Mouse (Mus musculus) embryonic facial prominence, embryonic 15.5 days (tissue): ENCODE data around the gene Mr1. TPM values are rescaled to one million over a fixed set of nuclear protein-coding genes. Genes with fewer than 3 reads are reported as not detected.

Source experiments
- ATAC-seq: fragments of 200-750 bp; cut with Nextera tagmentation; 2 replicates; pipeline ENCODE4 v1.8.0; 2017; ENCODE audit warnings: low read depth, moderate TSS enrichment; ENCODE audit not compliant: insufficient number of reproducible peaks, low FRiP score, low TSS enrichment
- H3K27ac ChIP-seq: fragments of 300-500 bp; sonication (generic); replicated peaks from 2 replicates; pipeline ENCODE4 v1.5.1; 2015; ENCODE audit warnings: mild to moderate bottlenecking, inconsistent platforms
- H3K27me3 ChIP-seq: fragments of 300-500 bp; sonication (generic); 2 replicates; pipeline ENCODE4 v1.6.1; 2015; ENCODE audit warnings: inconsistent platforms
- H3K36me3 ChIP-seq: fragments of 300-500 bp; sonication (generic); 2 replicates; pipeline ENCODE4 v1.6.1; 2015; ENCODE audit warnings: mild to moderate bottlenecking, inconsistent platforms
- H3K4me1 ChIP-seq: fragments of 300-500 bp; sonication (generic); 2 replicates; pipeline ENCODE4 v1.6.1; 2015; ENCODE audit warnings: inconsistent platforms
- H3K4me2 ChIP-seq: fragments of 300-500 bp; sonication (generic); replicated peaks from 2 replicates; pipeline ENCODE4 v1.6.1; 2015; ENCODE audit warnings: mild to moderate bottlenecking, inconsistent platforms
- H3K4me3 ChIP-seq: fragments of 300-500 bp; sonication (generic); replicated peaks from 2 replicates; pipeline ENCODE4 v1.5.1; 2015; ENCODE audit warnings: mild to moderate bottlenecking, inconsistent platforms
- H3K9ac ChIP-seq: fragments of 300-500 bp; sonication (generic); 2 replicates; pipeline ENCODE4 v1.6.1; 2015; ENCODE audit warnings: inconsistent platforms
- H3K9me3 ChIP-seq: fragments of 300-500 bp; sonication (generic); replicated peaks from 2 replicates; pipeline ENCODE4 v1.6.1; 2016; ENCODE audit warnings: inconsistent platforms
- WGBS: fragments of 180-500 bp; shearing (Covaris S2); methylation state at CpG from one replicate; pipeline ENCODE4 v1.1.7; 2015; 5-methylcytosine and 5-hydroxymethylcytosine counted together
- polyA plus RNA-seq: library from polyadenylated mRNA; unstranded; fragments of >200 nt; fragmentation: Nextera tagmentation; extraction: Ambion mirVana; gene quantifications from 2 replicates; pipeline ENCODE4 v1.2.1, GENCODE M21; 2015

Gene Mr1
- polyA plus RNA-seq, 1 experiment from 2014 or later: 11.3 TPM

DNA sequence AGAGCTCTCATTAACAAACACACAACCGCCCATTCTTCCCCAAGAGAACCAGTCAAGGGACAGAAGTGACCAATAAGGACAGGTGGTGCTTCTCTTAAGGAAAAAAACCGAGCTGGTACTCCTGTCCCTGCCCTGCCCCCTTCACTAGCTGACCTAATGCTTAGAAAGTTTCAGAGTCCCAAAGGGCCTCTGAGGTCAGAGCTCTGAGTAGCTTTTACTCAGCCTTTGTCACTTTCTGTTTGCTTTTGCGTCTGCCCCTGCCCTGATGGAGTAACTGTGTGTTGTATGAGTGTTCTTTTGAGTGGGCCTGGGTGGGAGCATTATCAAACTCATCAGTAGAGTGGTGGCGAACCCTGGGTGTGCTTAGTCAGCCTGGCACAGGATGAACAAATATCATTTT lies 38.2 kb downstream of the Mr1 start:
- H3K4me2 ChIP-seq: peak overlapping the region; percentile 4; the same call in 1 of the 2 replicates
- no peaks in the 10 kb centered on the region for H3K27me3 ChIP-seq
- ATAC-seq: no peak
- no peak overlapping the region for H3K9ac ChIP-seq
- peaks cover 17% of the 10 kb centered on the region for H3K4me1 ChIP-seq
- no peak overlapping the region for H3K4me3 ChIP-seq
- no peak overlapping the region for H3K27ac ChIP-seq
- 36% methylated on average over 4 of the region's 4 CpGs for WGBS
- H3K9me3 ChIP-seq: no peaks in the 10 kb centered on the region
- H3K36me3 ChIP-seq: no peaks in the 10 kb centered on the region

GRCm38 (mm10) chr1:155107843-155108242 lies 38.8 kb downstream of the Mr1 start:
- Histone ChIP-seq H3K4me2 (peak overlapping the region; percentile 4; the same call in 1 of the 2 replicates), H3K4me1 (peaks cover 17% of the 10 kb centered on the region), H3K4me3 (no peak overlapping the region), H3K9ac (no peak overlapping the region), H3K27ac (no peak overlapping the region), H3K27me3 (no peaks in the 10 kb centered on the region), H3K9me3 (no peaks in the 10 kb centered on the region), H3K36me3 (no peaks in the 10 kb centered on the region)
- ATAC-seq: 0 out of 2 replicates have a peak, but pooled peaks have one; percentile 3
- 16% methylated on average over 5 of the region's 5 CpGs for WGBS

DNA sequence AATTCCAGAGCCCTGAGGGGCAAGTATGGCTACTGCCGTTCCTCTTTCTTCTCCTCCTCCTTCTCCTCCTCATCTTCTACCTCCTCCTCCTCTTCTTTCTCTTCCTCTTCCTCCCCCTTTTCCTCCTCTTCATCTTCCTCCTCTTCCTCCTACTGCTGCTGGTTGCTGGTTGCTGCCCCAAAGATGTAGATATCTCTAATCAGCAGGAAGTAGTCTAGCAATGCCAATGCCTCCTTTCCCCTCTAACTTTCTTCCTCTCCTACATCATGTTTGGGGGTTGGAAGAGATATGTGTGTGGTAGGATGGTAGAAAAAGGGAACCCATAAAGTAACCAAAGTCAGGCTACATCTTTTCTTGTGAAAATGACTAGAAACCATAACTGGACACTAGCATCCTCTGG lies 40.3 kb downstream of the Mr1 start:
- Histone ChIP-seq H3K4me1 (peaks cover 17% of the 10 kb centered on the region), H3K4me2 (no peak overlapping the region), H3K4me3 (no peak overlapping the region), H3K9ac (no peak overlapping the region), H3K36me3 (no peaks in the 10 kb centered on the region), H3K27me3 (no peaks in the 10 kb centered on the region), H3K9me3 (no peaks in the 10 kb centered on the region), H3K27ac (no peak overlapping the region)
- ATAC-seq: no peak
- 59% methylated on average over 1 of the region's 1 CpGs for WGBS

GRCm38 (mm10) chr1:155103991-155104390 lies 42.6 kb downstream of the Mr1 start:
- 81% methylated on average over 5 of the region's 5 CpGs for WGBS
- Histone ChIP-seq H3K27me3 (no peaks in the 10 kb centered on the region), H3K9ac (no peak overlapping the region), H3K4me1 (peaks cover 12% of the 10 kb centered on the region), H3K4me2 (no peak overlapping the region), H3K27ac (no peak overlapping the region), H3K36me3 (no peaks in the 10 kb centered on the region), H3K9me3 (no peaks in the 10 kb centered on the region), H3K4me3 (no peak overlapping the region)
- ATAC-seq: no peak

- Histone ChIP-seq H3K4me2 (no peak overlapping the region), H3K36me3 (no peaks in the 10 kb centered on the region), H3K4me3 (no peak overlapping the region), H3K4me1 (peaks cover 4% of the 10 kb centered on the region), H3K27me3 (no peaks in the 10 kb centered on the region), H3K9me3 (no peaks in the 10 kb centered on the region), H3K27ac (no peak overlapping the region), H3K9ac (no peak overlapping the region)
- WGBS: 73% methylated on average over 4 of the region's 4 CpGs
- no peak for ATAC-seq
These were observed 44.0 kb downstream of the Mr1 start for GRCm38 (mm10) chr1:155102631-155103030.

DNA sequence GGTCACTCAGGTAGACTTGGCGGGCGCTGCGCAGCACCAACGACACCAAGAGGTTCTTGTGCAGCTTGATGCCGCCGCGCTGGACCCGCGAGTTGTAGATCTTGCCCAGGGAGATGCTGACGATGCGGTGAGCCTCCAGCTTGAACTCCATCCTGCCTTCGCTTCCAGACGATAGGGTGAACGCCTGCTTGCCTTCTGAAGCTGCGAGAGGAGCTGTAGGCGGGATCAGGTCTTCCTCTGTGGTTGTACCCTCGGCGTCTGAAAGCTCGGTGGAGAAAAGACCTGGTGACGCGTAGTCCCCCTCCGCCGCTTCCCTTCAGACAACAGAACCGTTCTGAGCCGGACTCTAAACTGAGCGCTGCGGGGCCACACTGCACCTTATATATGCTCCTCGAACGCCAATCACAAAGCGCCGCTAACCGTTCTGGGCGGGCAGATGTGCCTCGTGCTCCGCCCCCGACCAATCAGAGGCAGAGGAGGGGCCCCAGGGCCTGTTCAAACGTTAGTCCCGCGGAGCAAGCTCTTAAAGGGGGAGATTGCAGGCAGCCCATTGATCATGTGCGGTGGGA lies 47.2 kb downstream of the Mr1 start, which contains the start of gene Ier5:
Gene Ier5, minus strand, starts transcription at position 357 of the 569 bp plus-strand sequence.
- peak within 1 kb of the TSS; percentile 81 for H3K4me2 ChIP-seq
- no peaks in the 10 kb centered on the region for H3K9me3 ChIP-seq
- ATAC-seq: peak; percentile 97
- no peaks in the 10 kb centered on the region for H3K36me3 ChIP-seq
- H3K27me3 ChIP-seq: no peaks in the 10 kb centered on the region
- H3K4me3 ChIP-seq: peak within 1 kb of the TSS; percentile 91
- peak within 1 kb of the TSS; percentile 98 for H3K9ac ChIP-seq
- H3K27ac ChIP-seq: peak within 1 kb of the TSS; percentile 82
- WGBS: 0% methylated on average over 40 of the region's 40 CpGs
- H3K4me1 ChIP-seq: peaks cover 25% of the 10 kb centered on the region

GRCm38 (mm10) chr1:155098486-155099279 lies 47.9 kb downstream of the Mr1 start:
- WGBS: under 1% methylated on average over 93 of the region's 93 CpGs
- H3K36me3 ChIP-seq: no peaks in the 10 kb centered on the region
- H3K27ac ChIP-seq: peak overlapping the region; percentile 82
- no peaks in the 10 kb centered on the region for H3K27me3 ChIP-seq
- H3K9ac ChIP-seq: peak overlapping the region; percentile 98
- H3K4me3 ChIP-seq: peak overlapping the region; percentile 91
- H3K4me2 ChIP-seq: peak overlapping the region; percentile 81
- H3K4me1 ChIP-seq: peaks cover 29% of the 10 kb centered on the region
- H3K9me3 ChIP-seq: no peaks in the 10 kb centered on the region
- peak; percentile 66 for ATAC-seq

DNA sequence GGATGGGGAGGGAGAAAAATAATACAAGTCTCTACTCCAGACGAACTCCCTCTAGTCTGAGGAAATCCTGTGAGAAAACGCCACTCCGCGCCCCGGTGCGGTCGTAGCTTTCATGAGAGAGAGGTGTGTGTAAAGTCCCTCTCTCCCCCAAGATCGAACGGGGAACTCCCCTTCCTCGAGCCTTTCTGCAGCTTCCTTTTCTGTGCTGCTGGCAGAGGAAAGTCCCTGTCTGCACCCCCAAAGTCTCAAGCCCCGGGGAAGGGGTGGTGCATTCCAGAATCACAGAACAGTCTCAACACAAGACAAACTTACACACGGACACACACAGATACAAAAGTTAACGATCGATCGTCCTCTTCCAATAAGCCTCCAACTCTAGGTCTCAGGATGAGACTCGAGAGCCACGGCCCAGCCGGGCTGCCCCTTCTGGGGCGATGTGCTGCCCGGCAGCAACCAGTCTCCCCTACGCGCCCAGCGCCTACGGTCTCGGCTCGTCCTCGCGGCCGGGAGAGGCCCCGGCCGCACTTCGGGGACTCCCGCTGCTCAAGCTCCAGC lies 48.6 kb downstream of the Mr1 start:
- no peaks in the 10 kb centered on the region for H3K27me3 ChIP-seq
- ATAC-seq: 0 out of 2 replicates have a peak, but pooled peaks have one; percentile 14
- H3K4me1 ChIP-seq: peaks cover 36% of the 10 kb centered on the region
- H3K4me3 ChIP-seq: peak overlapping the region; percentile 91
- H3K36me3 ChIP-seq: no peaks in the 10 kb centered on the region
- peak overlapping the region; percentile 98 for H3K9ac ChIP-seq
- H3K4me2 ChIP-seq: peak overlapping the region; percentile 81
- no peaks in the 10 kb centered on the region for H3K9me3 ChIP-seq
- peak overlapping the region; percentile 82 for H3K27ac ChIP-seq
- WGBS: under 1% methylated on average over 33 of the region's 33 CpGs

- ATAC-seq: no peak
- peak overlapping the region; percentile 82 for H3K27ac ChIP-seq
- no peaks in the 10 kb centered on the region for H3K9me3 ChIP-seq
- peaks cover 42% of the 10 kb centered on the region for H3K4me1 ChIP-seq
- H3K36me3 ChIP-seq: no peaks in the 10 kb centered on the region
- WGBS: 22% methylated on average over 6 of the region's 6 CpGs
- peak overlapping the region; percentile 91 for H3K4me3 ChIP-seq
- H3K9ac ChIP-seq: peak overlapping the region; percentile 98
- H3K4me2 ChIP-seq: peak overlapping the region; percentile 81
- no peaks in the 10 kb centered on the region for H3K27me3 ChIP-seq
These were observed 49.3 kb downstream of the Mr1 start for GRCm38 (mm10) chr1:155097354-155097753.

DNA sequence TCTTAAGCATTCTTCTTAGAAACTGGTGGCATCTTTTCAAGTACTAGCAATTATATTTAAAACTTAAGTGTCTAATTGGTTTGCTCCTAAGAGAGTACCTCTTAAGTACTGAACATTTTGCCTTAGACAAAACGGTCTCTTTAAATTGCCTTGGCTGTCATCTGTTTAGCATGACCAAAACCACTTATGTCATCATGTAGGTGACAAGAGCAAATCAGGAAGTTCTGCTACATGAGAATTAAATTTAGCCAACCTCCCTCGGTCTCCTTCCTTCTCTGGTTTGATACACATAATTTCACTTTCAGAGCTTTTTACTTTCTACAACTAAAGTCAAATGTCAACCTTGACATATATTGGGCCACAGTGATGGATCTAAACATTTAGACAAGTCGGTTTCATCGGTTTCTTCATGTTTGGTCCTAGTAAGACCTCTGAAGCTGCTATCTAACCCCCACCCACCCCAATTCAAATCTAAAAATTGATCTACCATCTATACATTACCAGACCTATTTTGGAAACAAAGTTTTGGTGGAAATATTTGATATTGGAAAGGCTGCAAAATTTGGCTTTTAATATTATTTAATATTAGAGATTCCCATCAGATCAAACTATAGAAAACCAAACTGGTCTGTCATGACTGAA lies 49.9 kb downstream of the Mr1 start:
- Histone ChIP-seq H3K4me2 (peak overlapping the region; percentile 81), H3K9ac (no peak overlapping the region), H3K27me3 (no peaks in the 10 kb centered on the region), H3K36me3 (no peaks in the 10 kb centered on the region), H3K4me3 (peak overlapping the region; percentile 91), H3K9me3 (no peaks in the 10 kb centered on the region), H3K4me1 (peaks cover 49% of the 10 kb centered on the region), H3K27ac (no peak overlapping the region)
- 57% methylated on average over 4 of the region's 4 CpGs for whole genome bisulfite sequencing
- no peak for ATAC-seq
